Mouse (Mus musculus): ENCODE data around the gene Cfap65. TPM values are rescaled to one million over a fixed set of nuclear protein-coding genes. Genes with fewer than 3 reads are reported as not detected.

Gene Cfap65
- total and polyA plus RNA-seq, 3 experiments, result 0.04 TPM; not detected in 2

DNA sequence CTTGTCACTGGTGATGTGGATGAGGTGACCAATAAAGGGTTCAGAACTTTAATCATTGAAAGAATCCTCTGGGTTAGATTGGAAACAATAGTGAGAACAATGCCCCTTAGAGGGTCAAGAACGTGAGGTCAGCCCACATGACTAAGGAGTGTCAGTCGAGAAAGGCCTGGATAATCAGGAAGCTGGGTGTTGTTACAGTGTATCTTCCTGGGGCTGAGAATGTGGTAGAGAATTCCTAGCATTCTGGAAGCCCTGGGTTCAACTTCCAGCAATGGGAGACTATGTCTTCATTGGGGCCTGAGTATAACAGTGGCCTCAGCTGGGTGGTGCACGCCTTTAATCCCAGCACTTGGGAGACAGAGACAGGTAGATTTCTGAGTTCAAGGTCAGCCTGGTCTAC lies 58.2 kb downstream of the Cfap65 start:
- Histone ChIP-seq H3K36me3 (replicated peaks in 1 of 2; ENCODE audit: control insufficient read depth in 1 of 2, insufficient read depth in 1 of 2, low read length in 1 of 2) (no peaks in the 10 kb centered on the region), H3K9ac (ENCODE audit: insufficient read depth, low read depth) (no peak overlapping the region), H3K4me3 (replicated peaks in 1 of 3; ENCODE audit: low read depth in 2 of 3, low read length in 2 of 3, poor library complexity in 1 of 3) (no peak overlapping the region), H3K4me2 (ENCODE audit: insufficient read depth, low read depth, poor library complexity, severe bottlenecking) (no peak overlapping the region), H3K27ac (ENCODE audit: insufficient read depth, low read depth) (no peak overlapping the region), H3K4me1 (ENCODE audit: control insufficient read depth in 1 of 2, insufficient read depth in 2 of 2) (peaks cover 2 to 5% of the 10 kb centered on the region in 2 experiments; a peak in 2 of 4 replicates), H3K27me3 (replicated peaks) (peaks cover 56% of the 10 kb centered on the region), H3K79me2 (replicated peaks; ENCODE audit: control insufficient read depth, extremely low read depth, insufficient read depth, poor library complexity, severe bottlenecking) (no peaks in the 10 kb centered on the region), H3K9me3 (replicated peaks; ENCODE audit: low read length) (peaks cover under 1% of the 10 kb centered on the region)
- no peak for DNase-seq (ENCODE audit: extremely low read depth)
- TF ChIP-seq KAT2A (IDR thresholded peaks at IDR 0.05; ENCODE audit: insufficient replicate concordance, low read length) (no peak), RCOR1 (conservative IDR thresholded peaks at IDR 0.05; ENCODE audit: low read depth, low read length) (no peak), JUN (IDR thresholded peaks at IDR 0.05; ENCODE audit: insufficient read depth, low read depth, low read length) (no peak), RAD21 (IDR thresholded peaks at IDR 0.05; ENCODE audit: low read depth, low read length) (no peak), MEF2A (IDR thresholded peaks at IDR 0.05; ENCODE audit: borderline replicate concordance, low read depth, low read length) (no peak), ELF1 (IDR thresholded peaks at IDR 0.05; ENCODE audit: low read depth, low read length) (no peak)
- dilution Hi-C loops (cut with MboI; ENCODE audit: extremely low pct_ligation_motif_present, extremely low pct_unique_long_range_greater_than_20kb, low sequenced_read_pairs), result no loop called here
- in situ Hi-C loops (cut with MboI; ENCODE audit: low pct_ligation_motif_present, low pct_unique_long_range_greater_than_20kb, low sequenced_read_pairs), result no loop called here

DNA sequence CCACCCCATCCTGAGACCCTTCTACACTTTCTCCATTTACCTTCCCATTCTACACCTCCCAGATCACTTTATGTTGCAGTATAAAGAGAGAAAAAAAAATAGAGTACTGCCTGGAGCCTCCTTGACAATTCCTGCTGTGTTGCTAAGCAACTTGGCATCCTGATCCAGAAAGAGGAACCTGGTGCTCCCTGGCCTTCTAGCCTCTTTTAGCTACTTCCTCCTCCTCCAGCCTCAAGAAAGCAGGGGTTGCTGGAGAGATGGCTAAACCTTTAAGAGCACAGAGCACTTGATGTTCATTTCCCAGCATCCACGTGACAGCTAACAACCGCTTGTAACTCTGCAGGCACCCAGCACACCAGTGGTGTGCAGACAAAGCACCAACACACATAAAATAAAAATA lies 63.2 kb downstream of the Cfap65 start:
- H3K9ac ChIP-seq (ENCODE audit: insufficient read depth, low read depth), result no peak overlapping the region
- dilution Hi-C loops (cut with MboI; ENCODE audit: extremely low pct_ligation_motif_present, extremely low pct_unique_long_range_greater_than_20kb, low sequenced_read_pairs) (no loop called here), in situ Hi-C loops (cut with MboI; ENCODE audit: low pct_ligation_motif_present, low pct_unique_long_range_greater_than_20kb, low sequenced_read_pairs) (no loop called here)
- H3K9me3 ChIP-seq (replicated peaks; ENCODE audit: low read length), result no peaks in the 10 kb centered on the region
- H3K4me1 ChIP-seq (ENCODE audit: control insufficient read depth in 1 of 2, insufficient read depth in 2 of 2), result no peaks in the 10 kb centered on the region
- no peak overlapping the region for H3K27ac ChIP-seq (ENCODE audit: insufficient read depth, low read depth)
- H3K27me3 ChIP-seq (replicated peaks), result peaks cover 44% of the 10 kb centered on the region
- no peak overlapping the region for H3K4me2 ChIP-seq (ENCODE audit: insufficient read depth, low read depth, poor library complexity, severe bottlenecking)
- no peak overlapping the region for H3K4me3 ChIP-seq (replicated peaks in 1 of 3; ENCODE audit: low read depth in 2 of 3, low read length in 2 of 3, poor library complexity in 1 of 3)
- no peaks in the 10 kb centered on the region for H3K36me3 ChIP-seq (replicated peaks in 1 of 2; ENCODE audit: control insufficient read depth in 1 of 2, insufficient read depth in 1 of 2, low read length in 1 of 2)
- TF ChIP-seq USF1 (IDR thresholded peaks at IDR 0.05; ENCODE audit: low read depth, low read length) (no peak), JUND (conservative IDR thresholded peaks at IDR 0.05; ENCODE audit: low read depth, low read length) (no peak), MAFK (IDR thresholded peaks at IDR 0.05; ENCODE audit: insufficient replicate concordance, low read length) (no peak), CHD2 (IDR thresholded peaks at IDR 0.05; ENCODE audit: low read length) (no peak), MEF2A (IDR thresholded peaks at IDR 0.05; ENCODE audit: borderline replicate concordance, low read depth, low read length) (no peak), POLR2AphosphoS2 (IDR thresholded peaks at IDR 0.05; ENCODE audit: low read depth, low read length) (no peak), TBP (conservative IDR thresholded peaks at IDR 0.05; ENCODE audit: low read depth, low read length) (no peak), SIN3A (IDR thresholded peaks at IDR 0.05; ENCODE audit: low read length) (no peak), TCF12 (IDR thresholded peaks at IDR 0.05; ENCODE audit: low read depth, low read length) (no peak), NRF1 (IDR thresholded peaks at IDR 0.05; ENCODE audit: low read depth, low read length) (no peak)
- no peak for DNase-seq (ENCODE audit: extremely low read depth)
- H3K79me2 ChIP-seq (replicated peaks; ENCODE audit: control insufficient read depth, extremely low read depth, insufficient read depth, poor library complexity, severe bottlenecking), result no peaks in the 10 kb centered on the region
